Mouse (Mus musculus): Measurements from ENCODE around the gene Il12a.

The Il12a gene

DNA sequence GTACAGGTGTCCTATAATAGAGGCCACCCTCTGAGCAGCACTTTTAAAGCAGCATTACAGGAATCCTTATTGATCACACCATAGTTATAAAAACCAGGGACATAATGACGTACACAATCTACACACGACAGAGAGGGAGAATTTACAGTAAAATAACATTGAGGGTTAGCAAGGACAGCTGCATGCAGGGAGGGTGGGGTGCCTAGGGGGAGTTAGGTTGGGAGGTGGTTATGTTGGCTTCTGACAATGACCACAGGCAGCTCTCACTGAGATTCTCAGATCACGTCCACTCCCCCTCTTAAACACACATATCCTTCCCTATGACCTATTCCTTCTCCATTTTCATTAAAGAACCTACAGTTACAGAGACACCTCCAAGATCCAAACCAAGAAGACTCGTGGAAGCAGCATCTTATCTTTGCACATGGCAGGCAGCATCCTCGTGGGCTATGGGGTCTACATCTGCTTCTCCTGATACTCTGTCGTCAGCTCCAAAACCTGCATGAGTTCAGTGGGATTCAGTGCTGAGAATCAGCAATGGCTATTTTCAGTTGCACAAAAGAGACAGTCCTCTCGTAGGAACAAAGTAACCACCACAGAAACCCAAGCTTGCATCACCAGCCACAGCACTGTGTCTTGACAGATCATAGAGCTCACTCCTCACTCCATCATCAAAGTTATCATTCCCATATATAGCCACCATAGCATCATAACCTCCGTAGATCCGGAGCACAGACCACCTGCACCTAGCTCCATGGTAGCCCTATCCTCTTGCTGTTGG is 11.4 kb upstream of the Il12a start:
- in situ Hi-C loops (cut with MboI; ENCODE audit: unreplicated experiment in 2 of 2): loop anchor here in 1 of 2 experiments (25.0 kb wide), 2 partner anchors 1192 to 1692 kb away; partner anchors contain the start of genes Rsrc1 and Shox2

DNA sequence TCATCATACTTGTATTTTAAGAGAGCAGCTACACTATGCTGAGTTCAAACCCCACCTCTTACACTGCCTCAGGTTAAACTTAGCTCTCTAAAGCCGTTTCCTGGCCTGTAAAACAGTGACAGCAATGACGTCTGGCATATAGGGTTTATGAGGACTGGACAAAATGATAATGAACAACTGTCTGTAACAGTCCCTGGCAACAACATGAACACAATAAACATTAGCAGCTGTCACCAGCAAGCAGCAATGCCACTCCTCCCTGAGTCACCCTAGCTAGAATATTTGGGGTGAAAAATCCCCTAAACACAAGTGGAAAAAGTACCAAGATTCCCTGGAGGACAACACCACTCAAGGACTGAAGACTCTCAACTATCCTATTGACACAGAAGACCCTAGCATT is 6.9 kb upstream of the Il12a start:
- in situ Hi-C loops (cut with MboI; ENCODE audit: unreplicated experiment in 2 of 2): loop anchor here in 1 of 2 experiments (25.0 kb wide), 2 partner anchors 1196 to 1696 kb away; partner anchors contain the start of genes Rsrc1 and Shox2

DNA sequence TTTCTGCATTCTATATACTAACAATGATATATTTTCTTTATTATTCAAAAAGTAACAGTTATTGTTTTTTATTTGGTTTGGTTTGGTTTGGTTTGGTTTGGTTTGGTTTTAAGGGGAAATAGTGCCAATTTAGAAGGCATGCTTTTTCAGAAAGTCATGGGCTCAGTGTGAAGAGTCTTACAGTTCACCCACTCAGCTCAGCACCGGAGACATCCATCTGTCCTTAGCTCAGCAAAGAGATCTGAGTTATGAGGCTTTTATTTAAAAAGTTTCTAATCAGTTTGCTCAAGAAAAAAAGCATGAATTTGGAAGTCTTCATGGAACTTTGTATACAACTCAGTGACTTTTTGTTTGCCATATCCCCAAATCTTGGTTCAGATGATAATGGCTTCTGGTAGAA is 6.2 kb upstream of the Il12a start:
- in situ Hi-C loops (cut with MboI; ENCODE audit: unreplicated experiment in 2 of 2): loop anchor here in 1 of 2 experiments (25.0 kb wide), 2 partner anchors 1197 to 1697 kb away; partner anchors contain the start of genes Rsrc1 and Shox2

DNA sequence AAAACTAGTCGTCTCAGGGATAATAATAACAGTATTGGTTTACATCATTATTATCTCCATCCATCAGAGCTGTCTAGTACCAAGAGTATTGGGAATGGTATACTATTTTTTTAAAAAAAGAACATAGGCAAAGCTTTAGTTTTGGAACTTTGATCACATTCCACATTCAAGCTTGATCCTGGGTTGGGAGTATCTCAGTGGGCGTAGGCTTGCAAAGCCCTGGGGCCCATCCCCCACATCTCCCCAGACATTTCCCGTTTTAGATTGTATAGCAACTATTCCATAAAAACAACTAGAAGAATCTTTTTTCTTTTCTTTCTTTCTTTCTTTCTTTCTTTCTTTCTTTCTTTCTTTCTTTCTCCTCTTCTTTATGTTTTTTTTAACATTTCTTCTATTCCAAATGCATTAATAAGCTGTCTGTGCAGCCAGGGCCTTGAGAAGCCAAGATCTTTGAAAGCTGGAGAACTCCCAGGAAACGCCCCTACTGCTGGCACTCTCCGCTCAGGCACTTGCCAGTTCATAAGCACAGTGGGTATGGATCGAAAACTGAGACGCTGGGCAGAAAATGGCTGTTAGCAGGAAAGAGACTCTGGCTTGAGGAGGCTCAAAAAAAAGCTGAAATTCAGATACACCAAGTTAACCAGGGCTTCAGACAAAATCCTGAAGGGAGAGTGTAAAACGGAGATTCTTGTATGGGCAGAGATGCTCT is 3.4 kb upstream of the Il12a start:
- in situ Hi-C loops (cut with MboI; ENCODE audit: unreplicated experiment in 2 of 2): loop anchor here in 1 of 2 experiments (25.0 kb wide), 2 partner anchors 1200 to 1700 kb away; partner anchors contain the start of genes Rsrc1 and Shox2

DNA sequence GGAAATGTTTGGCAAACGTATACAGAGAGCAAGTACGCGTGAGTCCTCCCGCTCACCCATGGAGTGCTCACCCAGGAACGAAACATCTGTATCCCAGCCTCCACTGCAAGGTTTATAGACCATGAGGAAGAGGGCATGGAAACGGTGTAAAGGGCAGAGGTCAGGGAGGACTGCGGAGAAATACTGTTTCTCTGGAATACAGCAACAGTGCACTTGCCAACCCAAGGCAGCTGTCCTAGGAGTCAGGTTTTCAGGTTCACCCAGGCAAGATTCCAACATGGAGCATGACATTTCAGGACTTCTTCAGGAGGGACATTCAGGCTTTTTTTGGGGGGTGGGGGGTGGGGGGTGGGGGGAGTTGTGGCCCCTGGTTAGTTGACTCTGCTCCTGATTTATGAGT is 1.1 kb upstream of the Il12a start:
- in situ Hi-C loops (cut with MboI; ENCODE audit: unreplicated experiment in 2 of 2): loop anchor here in 1 of 2 experiments (25.0 kb wide), 2 partner anchors 1202 to 1702 kb away; partner anchors contain the start of genes Rsrc1 and Shox2

DNA sequence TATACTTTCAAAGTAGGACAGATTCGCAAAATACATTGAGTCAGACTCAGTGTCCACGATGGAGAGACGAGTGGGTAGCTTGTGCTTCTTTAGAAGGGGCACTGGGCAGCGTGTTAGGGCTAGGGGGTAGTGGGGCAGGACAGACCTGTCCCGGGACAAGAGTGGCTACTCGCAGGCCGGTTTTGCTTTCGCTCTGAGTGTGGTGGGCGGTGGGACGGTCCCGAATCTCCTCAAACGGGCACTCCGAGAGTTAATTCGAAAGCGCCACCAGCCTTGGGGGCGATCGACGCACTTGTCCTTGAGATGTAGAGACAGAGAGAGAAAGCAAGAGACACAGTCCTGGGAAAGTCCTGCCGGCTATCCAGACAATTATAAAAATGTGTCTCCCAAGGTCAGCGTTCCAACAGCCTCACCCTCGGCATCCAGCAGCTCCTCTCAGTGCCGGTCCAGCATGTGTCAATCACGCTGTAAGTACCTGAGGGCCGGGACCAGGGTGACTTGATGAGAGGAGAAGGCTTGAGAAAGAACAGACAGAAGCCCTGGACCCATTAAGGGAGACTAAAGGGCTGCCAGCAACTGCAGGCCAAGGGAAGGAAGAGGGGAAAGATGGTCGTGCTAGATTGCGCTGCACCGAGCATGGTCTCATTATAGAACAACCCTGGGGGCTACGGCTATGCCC is 795 bp downstream of the Il12a start:
- in situ Hi-C loops (cut with MboI; ENCODE audit: unreplicated experiment in 2 of 2): loop anchor here in 1 of 2 experiments (5.0 to 25.0 kb wide), 3 partner anchors 39 to 1704 kb away; partner anchors contain the start of genes Rsrc1 and Shox2

DNA sequence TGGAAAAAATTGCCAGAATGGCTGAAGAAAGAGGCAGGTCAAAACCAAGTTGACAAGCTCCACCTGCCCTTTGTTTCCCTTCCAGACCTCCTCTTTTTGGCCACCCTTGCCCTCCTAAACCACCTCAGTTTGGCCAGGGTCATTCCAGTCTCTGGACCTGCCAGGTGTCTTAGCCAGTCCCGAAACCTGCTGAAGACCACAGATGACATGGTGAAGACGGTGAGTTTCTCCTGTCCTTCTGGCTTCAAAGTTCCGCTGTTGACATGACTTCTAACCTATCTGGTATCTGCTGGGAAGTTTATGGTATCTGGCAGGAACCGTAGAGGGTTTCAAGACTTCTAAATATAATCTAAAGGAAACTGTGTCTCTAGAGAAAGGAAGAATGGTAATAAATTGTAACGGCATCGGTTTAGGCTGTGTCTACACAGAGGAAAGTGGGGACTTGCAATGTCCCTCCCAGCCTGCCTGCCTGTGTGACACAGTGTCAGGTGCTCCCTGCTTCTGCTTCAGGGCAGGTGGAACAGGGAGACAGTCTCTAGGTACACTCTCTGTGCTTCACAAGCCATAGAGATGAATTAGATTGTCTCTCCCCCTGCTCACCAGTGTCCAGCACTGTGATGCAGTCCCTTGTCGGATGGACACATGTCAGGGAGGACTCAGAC is 1.6 kb downstream of the Il12a start:
- in situ Hi-C loops (cut with MboI; ENCODE audit: unreplicated experiment in 2 of 2): loop anchor here in 1 of 2 experiments (5.0 to 25.0 kb wide), 3 partner anchors 40 to 1705 kb away; partner anchors contain the start of genes Rsrc1 and Shox2

DNA sequence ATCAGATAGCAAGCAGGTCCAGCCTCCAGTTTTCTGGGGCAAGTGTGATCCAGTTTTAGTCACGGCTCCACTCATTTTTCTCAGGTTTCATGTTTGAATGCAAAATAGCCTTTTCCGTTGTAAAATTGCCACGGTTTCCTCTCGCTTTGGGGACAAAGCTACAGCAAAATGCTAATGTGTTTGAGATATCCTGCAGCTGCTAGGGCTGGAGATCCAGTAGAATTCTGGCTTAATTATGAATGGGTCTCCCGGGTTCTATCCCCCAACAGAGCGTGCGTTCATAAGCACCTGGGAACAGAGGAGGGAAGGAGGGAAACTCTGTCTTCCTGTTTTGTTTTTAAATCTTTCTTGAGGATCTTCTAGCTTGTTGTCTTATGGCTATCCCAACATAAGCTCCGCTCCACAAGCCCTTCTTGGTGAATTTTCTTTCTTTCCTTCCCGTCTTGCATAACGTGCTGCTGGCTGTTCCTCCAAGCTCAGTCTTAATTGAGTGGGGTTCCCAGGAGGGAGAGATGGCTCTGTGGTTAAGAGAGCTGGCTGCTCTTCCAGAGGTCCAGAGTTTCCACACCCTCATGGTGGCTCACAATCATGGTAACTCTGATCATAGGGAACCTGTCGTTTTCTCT is 2.3 kb downstream of the Il12a start:
- in situ Hi-C loops (cut with MboI; ENCODE audit: unreplicated experiment in 2 of 2): loop anchor here in 1 of 2 experiments (5.0 to 25.0 kb wide), 3 partner anchors 40 to 1705 kb away; partner anchors contain the start of genes Rsrc1 and Shox2

DNA sequence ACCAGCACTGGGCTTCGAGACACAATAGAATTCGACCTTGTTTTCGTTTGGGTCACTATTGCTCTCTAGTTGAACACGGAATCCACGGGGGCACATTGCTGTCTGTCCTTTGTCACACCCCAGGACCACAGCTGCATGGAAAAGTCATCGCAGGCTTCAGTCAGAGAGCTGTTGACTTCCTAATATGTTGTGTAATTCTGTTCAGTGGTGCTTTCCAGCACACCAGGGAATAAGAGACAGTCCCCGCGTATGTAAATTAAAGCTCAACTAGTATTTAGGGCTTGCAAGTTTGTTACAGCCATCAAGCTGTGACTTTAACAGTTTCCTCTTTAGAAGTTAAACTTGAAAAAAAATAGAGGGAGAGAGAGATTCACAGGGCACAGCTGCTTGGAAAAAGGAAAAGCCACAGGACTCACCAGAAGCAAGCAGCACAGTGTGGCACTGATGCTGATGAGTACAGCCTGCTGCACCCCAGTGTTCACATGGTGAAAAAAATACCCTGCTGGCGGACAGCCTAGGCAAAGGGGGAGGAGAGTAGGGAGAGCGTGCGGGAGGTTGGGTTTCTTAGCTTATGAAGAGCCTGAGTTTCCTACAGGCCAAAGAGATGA is 3.1 kb downstream of the Il12a start:
- in situ Hi-C loops (cut with MboI; ENCODE audit: unreplicated experiment in 2 of 2): loop anchor here in 1 of 2 experiments (5.0 to 25.0 kb wide), 3 partner anchors 41 to 1706 kb away; partner anchors contain the start of genes Rsrc1 and Shox2

DNA sequence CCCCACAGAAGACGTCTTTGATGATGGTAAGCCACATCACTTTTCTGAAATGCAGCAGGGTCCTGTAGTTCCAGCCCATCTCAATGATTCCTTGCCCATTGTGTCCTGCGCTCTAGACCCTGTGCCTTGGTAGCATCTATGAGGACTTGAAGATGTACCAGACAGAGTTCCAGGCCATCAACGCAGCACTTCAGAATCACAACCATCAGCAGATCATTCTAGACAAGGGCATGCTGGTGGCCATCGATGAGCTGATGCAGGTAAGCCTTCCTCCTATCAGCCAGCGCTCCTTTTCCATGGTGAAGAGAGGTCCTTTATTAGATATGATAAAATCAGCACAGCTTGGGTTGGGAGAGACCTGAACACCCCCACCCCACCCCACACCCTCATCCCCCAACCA is 4.9 kb downstream of the Il12a start:
- in situ Hi-C loops (cut with MboI; ENCODE audit: unreplicated experiment in 2 of 2): loop anchor here in 1 of 2 experiments (25.0 kb wide), 2 partner anchors 1208 to 1708 kb away; partner anchors contain the start of genes Rsrc1 and Shox2

DNA sequence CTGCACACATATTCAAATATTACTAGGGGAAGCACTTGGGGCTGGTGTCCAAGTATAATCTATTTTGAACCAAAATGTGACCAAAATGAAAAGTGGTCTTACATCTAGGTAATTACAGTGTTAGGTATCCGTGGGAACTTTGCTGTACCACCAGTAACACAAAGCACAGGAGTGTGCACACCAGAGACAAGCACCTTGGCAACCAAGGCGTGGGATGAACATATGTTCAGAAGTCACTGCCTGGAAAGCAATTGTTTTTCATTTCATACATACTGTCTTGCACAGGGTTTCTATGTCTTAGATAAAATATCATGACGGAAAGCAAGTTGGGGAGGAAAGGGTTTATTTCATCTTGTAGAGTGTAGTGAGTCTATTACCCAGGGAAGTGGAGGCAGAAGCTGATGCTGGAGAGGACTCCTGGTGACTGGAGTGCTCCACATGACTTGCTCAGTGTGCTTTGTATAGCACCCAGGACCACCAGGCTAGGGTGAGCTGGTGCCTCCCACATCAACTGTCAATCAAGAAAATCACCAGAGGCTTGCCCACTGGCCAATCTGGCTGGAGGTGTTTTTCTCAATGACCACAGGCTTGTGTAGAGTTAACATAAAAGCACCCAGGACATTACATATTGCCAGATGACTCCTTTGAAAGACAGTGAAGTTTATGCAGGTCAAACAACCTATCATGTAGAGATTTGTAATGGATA is 6.2 kb downstream of the Il12a start:
- in situ Hi-C loops (cut with MboI; ENCODE audit: unreplicated experiment in 2 of 2): loop anchor here in 1 of 2 experiments (25.0 kb wide), 2 partner anchors 1209 to 1709 kb away; partner anchors contain the start of genes Rsrc1 and Shox2

DNA sequence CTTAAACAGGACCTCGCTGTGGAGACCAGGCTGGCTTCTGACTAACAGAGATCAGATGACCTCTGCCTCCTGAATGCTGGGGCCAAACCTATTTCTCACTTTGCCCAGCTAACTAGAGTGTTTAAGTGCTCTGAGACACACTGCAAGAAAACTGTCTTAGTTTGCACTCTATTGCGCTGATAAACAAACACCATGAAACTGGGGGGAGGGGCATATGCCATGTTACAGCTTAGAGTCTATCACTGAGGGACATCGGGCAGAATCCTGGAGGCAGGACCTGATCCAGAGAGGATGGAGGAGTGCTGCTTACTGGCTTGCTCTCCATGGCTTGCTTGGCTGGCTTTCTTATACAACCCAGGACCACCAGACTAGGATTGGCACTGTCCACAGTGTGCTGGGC is 8.2 kb downstream of the Il12a start:
- in situ Hi-C loops (cut with MboI; ENCODE audit: unreplicated experiment in 2 of 2): loop anchor here in 1 of 2 experiments (25.0 kb wide), 2 partner anchors 1211 to 1711 kb away; partner anchors contain the start of genes Rsrc1 and Shox2

DNA sequence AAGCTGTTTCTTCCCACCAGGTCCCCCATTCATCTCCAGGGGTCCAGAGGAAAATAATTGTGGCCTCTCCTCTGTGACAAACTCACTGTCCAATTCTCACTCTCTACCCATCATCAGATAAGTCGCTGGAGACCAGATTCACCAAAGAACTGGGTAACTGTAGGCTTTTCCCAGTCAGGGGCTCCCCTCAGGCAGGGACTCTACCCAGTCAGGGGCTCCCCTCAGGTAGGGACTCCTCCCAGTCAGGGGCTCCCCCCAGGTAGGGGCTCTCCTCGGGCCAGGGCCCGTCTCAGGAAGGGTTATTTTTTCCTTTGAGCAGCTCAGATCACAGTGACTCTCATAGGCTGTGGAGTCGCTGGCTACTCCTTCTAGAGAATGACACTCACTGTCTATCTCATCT is 9.6 kb downstream of the Il12a start:
- in situ Hi-C loops (cut with MboI; ENCODE audit: unreplicated experiment in 2 of 2): loop anchor here in 1 of 2 experiments (10.0 to 25.0 kb wide), 2 partner anchors 55 to 1212 kb away; no protein-coding TSS in a partner anchor

DNA sequence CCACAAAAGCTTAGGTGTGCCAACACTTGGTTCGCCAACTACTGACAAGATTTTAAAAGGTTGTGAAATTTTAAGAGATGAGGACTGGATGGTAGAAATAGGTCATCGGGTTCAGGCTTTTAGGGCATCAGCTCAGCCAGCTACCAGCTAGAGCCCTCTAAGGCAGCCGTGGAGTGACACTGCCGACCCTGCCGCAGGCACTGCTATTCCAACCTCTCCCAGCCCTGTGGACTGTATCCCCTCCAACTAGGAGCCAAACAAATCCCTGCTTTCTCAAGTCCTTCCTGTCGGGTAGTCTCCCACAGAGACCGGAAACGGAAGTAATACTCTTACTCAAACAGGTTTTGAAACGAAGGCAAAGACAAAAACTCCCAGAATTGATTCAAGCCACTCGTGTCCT is 15.9 kb downstream of the Il12a start:
- in situ Hi-C loops (cut with MboI; ENCODE audit: unreplicated experiment in 2 of 2): loop anchor here in 1 of 2 experiments (10.0 to 25.0 kb wide), 2 partner anchors 62 to 1206 kb away; no protein-coding TSS in a partner anchor

DNA sequence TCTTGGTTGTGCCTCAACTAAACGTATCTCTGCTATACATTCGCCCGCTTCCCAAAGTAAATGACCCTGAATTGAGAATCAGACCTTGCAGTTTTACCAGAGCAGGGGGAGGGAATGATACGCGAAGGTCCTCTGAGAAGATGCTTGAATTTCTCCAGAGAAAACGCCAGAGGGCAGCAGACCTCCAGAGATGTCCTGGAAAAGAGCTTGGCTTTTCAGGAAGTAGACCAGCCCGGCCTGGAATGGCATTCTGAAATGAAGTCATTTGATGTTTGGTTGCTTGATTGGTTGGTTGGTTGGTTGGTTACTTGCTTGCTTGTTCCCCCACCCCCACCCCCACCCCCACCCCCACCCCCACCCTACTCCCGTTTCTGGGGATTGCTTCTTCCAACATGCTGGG is 17.8 kb downstream of the Il12a start:
- in situ Hi-C loops (cut with MboI; ENCODE audit: unreplicated experiment in 2 of 2): loop anchor here in 1 of 2 experiments (10.0 to 25.0 kb wide), 2 partner anchors 63 to 1204 kb away; no protein-coding TSS in a partner anchor

DNA sequence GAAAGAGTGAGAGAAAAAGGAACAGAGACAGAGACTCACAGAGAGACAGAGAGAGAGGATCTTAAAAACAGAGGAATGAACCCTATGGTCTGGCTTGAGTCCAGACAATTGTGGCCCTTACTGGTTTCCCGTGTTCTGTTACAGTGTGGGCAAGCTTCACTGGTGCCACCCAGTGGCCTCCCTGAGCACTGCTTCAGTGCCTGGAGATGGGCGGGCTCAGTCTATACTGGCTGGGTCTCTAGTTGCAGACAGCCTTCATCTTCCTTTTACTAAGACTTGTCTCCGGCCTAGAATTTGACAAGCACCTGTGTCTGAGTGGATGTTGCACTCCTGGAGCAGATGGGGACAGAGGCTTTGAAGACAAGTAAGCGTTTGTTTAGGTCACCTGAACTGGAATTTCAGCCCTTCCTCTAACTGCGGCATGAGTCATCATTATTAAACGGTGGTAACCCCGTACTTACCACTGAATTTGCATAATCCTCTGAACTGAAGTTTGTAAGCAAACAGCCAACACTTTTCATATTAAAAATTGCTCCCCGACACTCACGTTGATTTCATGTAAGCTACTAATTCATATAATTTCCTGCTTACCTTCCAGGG is 18.9 kb downstream of the Il12a start:
- in situ Hi-C loops (cut with MboI; ENCODE audit: unreplicated experiment in 2 of 2): loop anchor here in 1 of 2 experiments (10.0 to 25.0 kb wide), 2 partner anchors 64 to 1203 kb away; no protein-coding TSS in a partner anchor

DNA sequence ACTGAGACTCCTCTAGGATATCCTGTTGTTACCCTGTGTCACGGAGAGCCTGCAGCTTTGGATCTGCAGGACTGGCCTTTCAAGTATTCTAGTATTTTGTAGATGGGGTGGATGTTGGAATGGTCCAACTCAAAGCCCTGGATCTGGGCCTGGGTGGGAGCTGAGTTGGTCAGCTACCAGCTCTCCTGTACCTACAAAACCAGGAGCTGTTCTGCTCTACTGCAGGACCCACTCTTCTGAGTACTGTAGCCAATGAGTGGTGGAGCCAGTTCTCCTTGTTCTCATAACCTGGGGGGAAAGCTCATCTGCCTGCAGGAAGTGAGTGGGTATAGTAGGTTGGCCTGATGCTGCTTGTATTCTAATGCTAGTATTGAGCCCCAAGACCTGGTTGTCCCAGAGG is 20.0 kb downstream of the Il12a start:
- in situ Hi-C loops (cut with MboI; ENCODE audit: unreplicated experiment in 2 of 2): loop anchor here (10.0 to 25.0 kb wide), 6 partner anchors 96 to 1202 kb away; no protein-coding TSS in a partner anchor

All from v-Abl transformed pro-B cells (cell line).